Mouse (Mus musculus) intestine, embryonic 15.5 days (tissue): ENCODE measurements around the gene C3. TPM values are rescaled to one million over a fixed set of nuclear protein-coding genes. Genes with fewer than 3 reads are reported as not detected.

ENCODE experiments used
- ATAC-seq: fragments of 200-750 bp; cut with Nextera tagmentation; 2 replicates; pipeline ENCODE4 v1.8.0; 2017; ENCODE audit warnings: moderate TSS enrichment, moderate library complexity
- H3K27ac ChIP-seq: fragments of 300-500 bp; sonication (generic); 2 replicates; pipeline ENCODE4 v1.5.1; 2015; ENCODE audit warnings: mild to moderate bottlenecking, inconsistent platforms
- H3K27me3 ChIP-seq: fragments of 300-500 bp; sonication (generic); replicated peaks from 2 replicates; pipeline ENCODE4 v1.6.1; 2015; ENCODE audit warnings: inconsistent platforms
- H3K36me3 ChIP-seq: fragments of 300-500 bp; sonication (generic); 2 replicates; pipeline ENCODE4 v1.6.1; 2015; ENCODE audit warnings: inconsistent platforms
- H3K4me1 ChIP-seq: fragments of 300-500 bp; sonication (generic); replicated peaks from 2 replicates; pipeline ENCODE4 v1.6.1; 2015; ENCODE audit warnings: inconsistent platforms
- H3K4me2 ChIP-seq: fragments of 300-500 bp; sonication (generic); replicated peaks from 2 replicates; pipeline ENCODE4 v1.6.1; 2015; ENCODE audit warnings: mild to moderate bottlenecking, inconsistent platforms
- H3K4me3 ChIP-seq: fragments of 300-500 bp; sonication (generic); replicated peaks from 2 replicates; pipeline ENCODE4 v1.5.1; 2015; ENCODE audit warnings: inconsistent platforms
- H3K9ac ChIP-seq: fragments of 300-500 bp; sonication (generic); 2 replicates; pipeline ENCODE4 v1.6.1; 2015; ENCODE audit warnings: inconsistent platforms
- H3K9me3 ChIP-seq: fragments of 300-500 bp; sonication (generic); 2 replicates; pipeline ENCODE4 v1.6.1; 2016; ENCODE audit warnings: inconsistent platforms
- WGBS: fragments of 180-500 bp; shearing (Covaris S2); methylation state at CpG from one replicate; pipeline ENCODE4 v1.1.7; 2015; 5-methylcytosine and 5-hydroxymethylcytosine counted together
- polyA plus RNA-seq: library from polyadenylated mRNA; unstranded; fragments of >200 nt; fragmentation: Nextera tagmentation; extraction: Ambion mirVana; gene quantifications from 2 replicates; pipeline ENCODE4 v1.2.1, GENCODE M21; 2015

C3 gene
- 4.3 and 7.7 TPM in 2 replicates for polyA plus RNA-seq

DNA sequence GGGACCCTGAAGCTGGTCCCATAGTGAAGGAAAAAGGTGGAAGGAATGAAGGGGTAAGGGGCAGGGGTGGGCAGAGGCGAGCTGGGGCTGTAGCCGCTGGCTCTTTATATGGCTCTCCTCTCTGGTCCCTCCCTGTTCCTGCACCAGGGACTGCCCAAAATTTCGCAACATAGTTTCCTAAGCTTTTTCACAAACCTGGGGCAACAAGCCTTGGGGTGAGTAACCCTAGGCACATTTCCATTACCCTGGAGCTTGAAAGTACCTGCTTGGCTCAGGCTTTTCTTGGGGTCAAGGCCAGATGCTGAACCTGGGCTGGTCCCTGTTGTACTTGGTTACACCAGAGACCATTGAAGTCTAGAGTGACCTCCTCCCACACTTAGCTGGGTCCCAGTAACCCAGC lies at the start of gene C3:
Gene C3 (minus strand): TSS at position 123 of the 400 bp plus-strand sequence.
- Histone ChIP-seq H3K4me1 (peaks cover 20% of the 10 kb centered on the region; the same call in 1 of the 2 replicates), H3K4me3 (no peak within 1 kb of the TSS), H3K27me3 (no peaks in the 10 kb centered on the region), H3K9ac (no peak within 1 kb of the TSS), H3K4me2 (no peak within 1 kb of the TSS), H3K27ac (no peak within 1 kb of the TSS), H3K36me3 (no peaks in the 10 kb centered on the region), H3K9me3 (no peaks in the 10 kb centered on the region)
- ATAC-seq, result no peak
- 77% methylated on average over 3 of the region's 3 CpGs for WGBS

- no peak overlapping the region for H3K9ac ChIP-seq
- under 1% methylated on average over 20 of the region's 20 CpGs for WGBS
- no peaks in the 10 kb centered on the region for H3K9me3 ChIP-seq
- H3K36me3 ChIP-seq, result no peaks in the 10 kb centered on the region
- H3K27ac ChIP-seq, result no peak overlapping the region
- peak; percentile 46 for ATAC-seq
- peak overlapping the region; percentile 84 for H3K4me2 ChIP-seq
- H3K27me3 ChIP-seq, result no peaks in the 10 kb centered on the region
- peak overlapping the region; percentile 52 for H3K4me3 ChIP-seq
- H3K4me1 ChIP-seq, result peaks cover 12% of the 10 kb centered on the region
Observed at GRCm38 (mm10) chr17:57276634-57277121, 48.7 kb upstream of the C3 start.

DNA sequence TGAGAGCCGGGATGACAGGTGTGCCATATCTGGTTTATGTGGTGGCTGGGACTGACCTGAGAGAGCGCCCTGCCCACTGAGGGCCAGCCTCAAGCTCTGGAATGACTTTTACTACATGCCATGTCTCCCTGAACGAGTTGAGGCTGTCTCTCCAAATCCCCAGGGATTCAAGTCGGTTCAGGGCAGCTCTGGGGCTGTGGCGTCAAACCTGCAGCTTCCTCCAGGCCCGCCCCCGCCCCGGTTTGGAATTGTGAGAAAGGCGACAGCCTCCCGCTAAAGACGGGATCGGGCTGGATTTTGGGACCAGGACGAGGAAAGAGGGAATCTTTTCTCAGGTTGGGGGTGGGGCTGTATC lies 48.0 kb upstream of the C3 start:
- H3K4me2 ChIP-seq, result peak overlapping the region; percentile 84
- no peaks in the 10 kb centered on the region for H3K36me3 ChIP-seq
- ATAC-seq, result peak; percentile 52
- no peaks in the 10 kb centered on the region for H3K27me3 ChIP-seq
- H3K4me3 ChIP-seq, result peak overlapping the region; percentile 52
- 2% methylated on average over 13 of the region's 13 CpGs for WGBS
- H3K9ac ChIP-seq, result peak overlapping the region; percentile 47
- H3K4me1 ChIP-seq, result peaks cover 12% of the 10 kb centered on the region
- H3K9me3 ChIP-seq, result no peaks in the 10 kb centered on the region
- H3K27ac ChIP-seq, result no peak overlapping the region

- Histone ChIP-seq H3K4me1 (peaks cover 12% of the 10 kb centered on the region), H3K27me3 (no peaks in the 10 kb centered on the region), H3K36me3 (no peaks in the 10 kb centered on the region), H3K4me3 (peak overlapping the region; percentile 52), H3K9me3 (no peaks in the 10 kb centered on the region), H3K4me2 (peak overlapping the region; percentile 84), H3K9ac (peak overlapping the region; percentile 47), H3K27ac (no peak overlapping the region)
- ATAC-seq, result peak; percentile 93
- WGBS, result under 1% methylated on average over 53 of the region's 53 CpGs
Observed at GRCm38 (mm10) chr17:57275111-57275996, 47.4 kb upstream of the C3 start.

DNA sequence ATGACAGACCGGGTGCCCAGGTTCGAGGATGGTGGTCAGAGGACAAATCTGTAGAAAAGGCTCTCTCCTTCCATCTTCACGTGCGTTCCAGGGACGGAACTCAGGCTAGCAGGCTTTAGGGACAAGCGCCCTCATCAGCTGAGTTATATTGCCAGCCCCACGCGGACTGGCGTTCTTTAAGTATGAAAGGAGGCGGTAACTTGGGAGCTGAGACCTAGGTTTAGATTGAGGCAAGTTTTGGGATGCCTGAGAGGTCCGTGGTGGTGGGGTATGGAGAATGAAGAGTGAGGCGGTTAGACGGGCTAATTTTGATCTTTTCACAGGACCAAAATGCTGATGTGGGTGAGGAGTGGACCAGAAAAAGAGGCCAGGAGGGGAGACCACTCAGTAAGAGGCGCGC lies 46.8 kb upstream of the C3 start:
- Histone ChIP-seq H3K27ac (no peak overlapping the region), H3K27me3 (no peaks in the 10 kb centered on the region), H3K4me2 (peak overlapping the region; percentile 84), H3K9me3 (no peaks in the 10 kb centered on the region), H3K9ac (peak overlapping the region; percentile 47), H3K4me3 (peak overlapping the region; percentile 52), H3K4me1 (peaks cover 12% of the 10 kb centered on the region), H3K36me3 (no peaks in the 10 kb centered on the region)
- WGBS, result 8% methylated on average over 15 of the region's 15 CpGs
- no peak for ATAC-seq

- no peak overlapping the region for H3K4me3 ChIP-seq
- no peaks in the 10 kb centered on the region for H3K9me3 ChIP-seq
- H3K36me3 ChIP-seq, result no peaks in the 10 kb centered on the region
- H3K4me1 ChIP-seq, result peaks cover 12% of the 10 kb centered on the region
- no peaks in the 10 kb centered on the region for H3K27me3 ChIP-seq
- no peak overlapping the region for H3K4me2 ChIP-seq
- no peak for ATAC-seq
- H3K27ac ChIP-seq, result no peak overlapping the region
- 28% methylated on average over 7 of the region's 7 CpGs for WGBS
- H3K9ac ChIP-seq, result no peak overlapping the region
Observed at GRCm38 (mm10) chr17:57273846-57274245, 45.9 kb upstream of the C3 start.

DNA sequence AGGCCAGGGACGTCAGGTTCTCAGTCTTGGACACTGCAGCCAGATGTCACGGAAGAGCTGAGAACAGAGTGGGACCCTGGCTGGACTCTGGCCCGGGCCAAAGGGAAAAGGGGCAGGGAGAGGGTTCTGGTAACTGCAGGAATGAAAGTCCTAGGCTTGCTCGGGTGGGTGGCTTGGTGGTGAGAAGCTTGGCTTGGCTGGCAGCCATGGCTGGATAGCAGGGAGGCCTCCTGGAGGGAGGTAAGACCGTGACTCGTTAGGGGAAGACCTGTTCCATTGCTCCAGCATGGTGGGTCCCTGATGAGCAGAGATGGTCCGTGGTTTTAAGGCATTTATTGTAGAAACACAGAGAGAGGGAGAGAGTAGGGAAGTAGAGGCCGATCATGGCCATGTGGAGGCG lies 43.4 kb upstream of the C3 start:
- no peaks in the 10 kb centered on the region for H3K27me3 ChIP-seq
- H3K4me2 ChIP-seq, result no peak overlapping the region
- peaks cover 12% of the 10 kb centered on the region for H3K4me1 ChIP-seq
- H3K27ac ChIP-seq, result no peak overlapping the region
- no peaks in the 10 kb centered on the region for H3K36me3 ChIP-seq
- no peaks in the 10 kb centered on the region for H3K9me3 ChIP-seq
- H3K4me3 ChIP-seq, result no peak overlapping the region
- WGBS, result 63% methylated on average over 9 of the region's 9 CpGs
- no peak overlapping the region for H3K9ac ChIP-seq
- no peak for ATAC-seq

DNA sequence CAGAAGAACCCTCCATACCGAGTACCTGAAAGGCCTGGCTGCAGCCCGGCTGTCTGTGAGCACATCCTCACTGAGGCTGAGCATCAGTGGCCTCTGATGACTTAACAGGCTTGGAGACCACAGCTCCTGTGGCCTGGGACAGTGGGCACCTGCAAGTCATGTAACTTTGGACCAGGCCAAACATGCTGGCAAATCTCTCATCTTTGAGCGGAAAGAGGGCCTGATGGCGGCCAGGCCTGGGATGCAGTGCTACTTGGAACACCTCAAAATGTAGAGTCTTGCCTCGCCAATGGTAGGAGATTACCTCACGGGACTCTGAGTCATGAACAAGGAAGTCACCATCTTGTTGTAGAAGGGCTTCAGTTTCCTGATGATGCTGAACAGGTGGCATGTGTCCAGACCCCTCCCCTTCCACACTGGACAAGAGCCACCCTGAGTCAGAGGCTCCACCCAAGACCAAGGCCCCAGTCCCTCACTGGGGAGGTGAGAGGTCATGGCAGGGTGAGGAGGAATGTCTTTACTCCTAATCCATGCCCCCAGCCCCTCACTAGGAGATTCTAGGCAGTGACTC lies 39.7 kb upstream of the C3 start:
- H3K9ac ChIP-seq, result no peak overlapping the region
- peaks cover 5% of the 10 kb centered on the region for H3K36me3 ChIP-seq
- H3K9me3 ChIP-seq, result no peaks in the 10 kb centered on the region
- WGBS, result 87% methylated on average over 6 of the region's 6 CpGs
- ATAC-seq, result no peak
- H3K4me1 ChIP-seq, result peaks cover 14% of the 10 kb centered on the region
- no peaks in the 10 kb centered on the region for H3K27me3 ChIP-seq
- no peak overlapping the region for H3K27ac ChIP-seq
- H3K4me2 ChIP-seq, result no peak overlapping the region
- no peak overlapping the region for H3K4me3 ChIP-seq

DNA sequence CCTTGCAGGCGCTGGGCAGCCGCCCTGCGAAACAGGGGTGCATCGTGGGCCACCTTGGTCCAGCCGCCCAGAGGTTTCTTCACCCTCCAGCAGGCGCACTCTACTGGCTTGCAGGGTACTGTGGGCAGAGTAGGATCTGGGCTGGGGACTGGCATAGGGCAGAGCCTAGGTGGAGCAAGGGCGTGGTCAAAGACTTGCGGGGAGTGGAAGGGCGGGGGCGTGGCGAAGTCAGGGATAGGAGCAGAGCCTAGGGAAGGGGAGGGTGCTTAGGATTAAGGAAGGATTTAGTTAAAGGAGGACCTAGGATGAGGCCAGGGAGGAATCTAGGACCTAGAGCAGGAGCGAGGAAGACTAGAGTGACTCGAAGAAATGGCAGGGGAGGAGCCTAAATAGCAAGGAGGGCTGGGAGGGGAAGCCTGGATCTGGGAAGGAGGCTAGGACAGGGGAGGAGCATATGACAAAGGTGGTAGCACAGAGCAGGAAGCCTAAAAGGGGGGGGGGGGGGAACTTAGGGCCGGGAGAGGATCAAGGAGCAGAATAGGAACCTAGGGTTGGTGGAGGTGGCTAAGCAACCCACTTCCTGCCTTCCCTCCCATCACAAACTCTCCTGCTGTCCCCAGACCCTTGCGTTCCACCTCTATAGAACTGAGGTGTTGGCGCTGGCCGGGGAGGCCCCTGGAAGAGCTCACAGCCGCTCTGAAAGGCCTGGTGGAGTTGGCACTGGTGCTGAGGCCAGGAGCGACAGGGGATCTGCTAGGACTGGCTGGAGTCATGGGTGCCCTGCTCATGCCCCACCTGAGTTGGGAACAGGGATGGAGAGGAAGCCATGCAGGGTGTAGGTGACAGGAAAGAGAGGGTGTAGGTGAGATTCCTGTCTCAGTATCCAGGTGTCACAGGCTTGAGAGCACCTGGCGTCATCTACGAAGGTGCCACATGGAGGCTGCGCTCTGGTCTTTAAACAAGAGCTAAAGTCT lies 37.3 kb upstream of the C3 start:
- Histone ChIP-seq H3K4me3 (no peak overlapping the region), H3K9me3 (no peaks in the 10 kb centered on the region), H3K27ac (peak overlapping the region; percentile 58), H3K9ac (no peak overlapping the region), H3K36me3 (peaks cover 18% of the 10 kb centered on the region), H3K27me3 (no peaks in the 10 kb centered on the region), H3K4me1 (peaks cover 14% of the 10 kb centered on the region), H3K4me2 (peak overlapping the region; percentile 34)
- peak; percentile 90 for ATAC-seq
- 30% methylated on average over 22 of the region's 22 CpGs for WGBS

- peaks cover 14% of the 10 kb centered on the region for H3K4me1 ChIP-seq
- peak overlapping the region; percentile 58 for H3K27ac ChIP-seq
- 80% methylated on average over 2 of the region's 2 CpGs for WGBS
- no peaks in the 10 kb centered on the region for H3K27me3 ChIP-seq
- no peaks in the 10 kb centered on the region for H3K9me3 ChIP-seq
- ATAC-seq, result peak; percentile 80
- no peak overlapping the region for H3K4me2 ChIP-seq
- no peak overlapping the region for H3K9ac ChIP-seq
- no peak overlapping the region for H3K4me3 ChIP-seq
- peaks cover 19% of the 10 kb centered on the region for H3K36me3 ChIP-seq
Observed at GRCm38 (mm10) chr17:57264164-57264563, 36.2 kb upstream of the C3 start.

- peaks cover 19% of the 10 kb centered on the region for H3K36me3 ChIP-seq
- H3K27ac ChIP-seq, result no peak overlapping the region
- no peak for ATAC-seq
- no peaks in the 10 kb centered on the region for H3K9me3 ChIP-seq
- no peak overlapping the region for H3K9ac ChIP-seq
- peaks cover 14% of the 10 kb centered on the region for H3K4me1 ChIP-seq
- WGBS, result 90% methylated on average over 17 of the region's 17 CpGs
- no peak overlapping the region for H3K4me2 ChIP-seq
- no peak overlapping the region for H3K4me3 ChIP-seq
- no peaks in the 10 kb centered on the region for H3K27me3 ChIP-seq
Observed at GRCm38 (mm10) chr17:57262901-57263550, 35.1 kb upstream of the C3 start.
